In genomic region chr2:60283751-60284466, GRCm38 (mm10) we compare ENCODE assay signal across 8 mouse cellular contexts. TPM values are rescaled to one million over a fixed set of nuclear protein-coding genes. Genes with fewer than 3 reads are reported as not detected.
DNase-seq lines count a peak whose midpoint lies in the region; ATAC-seq lines count a peak whose summit lies in the region.

No protein-coding gene starts in this region.

- WGBS in forebrain, embryonic 10.5 days = 2% methylated on average over 42 of the region's 42 CpGs
- 1% methylated on average over 41 of the region's 42 CpGs for WGBS in heart, embryonic 13.5 days
- under 1% methylated on average over 42 of the region's 42 CpGs for WGBS in kidney, embryonic 16.5 days
- under 1% methylated on average over 42 of the region's 42 CpGs for WGBS in limb, embryonic 15.5 days
- WGBS in midbrain, embryonic 15.5 days = 1% methylated on average over 42 of the region's 42 CpGs

- H3K9me3 ChIP-seq in forebrain, embryonic 10.5 days = no peaks in the 10 kb centered on the region
- H3K9me3 ChIP-seq in heart, embryonic 13.5 days = no peaks in the 10 kb centered on the region; the same call in 1 of the 2 replicates
- no peaks in the 10 kb centered on the region for H3K9me3 ChIP-seq in kidney, embryonic 16.5 days (ENCODE audit: low read length)
- H3K9me3 ChIP-seq in limb, embryonic 15.5 days = no peaks in the 10 kb centered on the region
- no peaks in the 10 kb centered on the region for H3K9me3 ChIP-seq in midbrain, embryonic 15.5 days

- H3K4me3 ChIP-seq in forebrain, embryonic 10.5 days = peak overlapping the region; percentile 63
- peak overlapping the region; percentile 53 for H3K4me3 ChIP-seq in heart, embryonic 13.5 days
- H3K4me3 ChIP-seq in kidney, embryonic 16.5 days (ENCODE audit: low read length) = peak overlapping the region; percentile 56
- peak overlapping the region; percentile 54 for H3K4me3 ChIP-seq in limb, embryonic 15.5 days
- peak overlapping the region; percentile 44 for H3K4me3 ChIP-seq in midbrain, embryonic 15.5 days

- peak; percentile 54; the same call in 1 of the 2 replicates for ATAC-seq in heart, embryonic 13.5 days (ENCODE audit: extremely low read depth, insufficient number of reproducible peaks, low FRiP score, low TSS enrichment)
- ATAC-seq in kidney, embryonic 16.5 days (ENCODE audit: low FRiP score, low TSS enrichment) = peak; percentile 94
- peak; percentile 75 for ATAC-seq in limb, embryonic 15.5 days (ENCODE audit: insufficient number of reproducible peaks, low FRiP score, low TSS enrichment, low read depth)
- peak; percentile 85 for ATAC-seq in midbrain, embryonic 15.5 days (replicated peaks)

- peak overlapping the region; percentile 82 for H3K27ac ChIP-seq in forebrain, embryonic 10.5 days
- H3K27ac ChIP-seq in heart, embryonic 13.5 days (replicated peaks) = no peak overlapping the region
- peak overlapping the region; percentile 31; the same call in 1 of the 2 replicates for H3K27ac ChIP-seq in kidney, embryonic 16.5 days (ENCODE audit: low read length)
- peak overlapping the region; percentile 4; the same call in 1 of the 2 replicates for H3K27ac ChIP-seq in limb, embryonic 15.5 days
- no peak overlapping the region for H3K27ac ChIP-seq in midbrain, embryonic 15.5 days

- peaks cover 48% of the 10 kb centered on the region for H3K27me3 ChIP-seq in forebrain, embryonic 10.5 days (ENCODE audit: poor library complexity, severe bottlenecking)
- H3K27me3 ChIP-seq in heart, embryonic 13.5 days (replicated peaks) = 0 out of 2 replicates have a peak, but pooled peaks cover 3% of the 10 kb centered on the region
- no peaks in the 10 kb centered on the region for H3K27me3 ChIP-seq in kidney, embryonic 16.5 days (ENCODE audit: insufficient read depth, low read length)
- no peaks in the 10 kb centered on the region for H3K27me3 ChIP-seq in limb, embryonic 15.5 days
- peaks cover 12% of the 10 kb centered on the region for H3K27me3 ChIP-seq in midbrain, embryonic 15.5 days (replicated peaks)

- no peaks in the 10 kb centered on the region for H3K36me3 ChIP-seq in forebrain, embryonic 10.5 days (replicated peaks)
- no peaks in the 10 kb centered on the region for H3K36me3 ChIP-seq in heart, embryonic 13.5 days
- no peaks in the 10 kb centered on the region for H3K36me3 ChIP-seq in kidney, embryonic 16.5 days (ENCODE audit: insufficient read depth, low read length)
- H3K36me3 ChIP-seq in limb, embryonic 15.5 days = no peaks in the 10 kb centered on the region
- H3K36me3 ChIP-seq in midbrain, embryonic 15.5 days (replicated peaks) = no peaks in the 10 kb centered on the region

- peak overlapping the region; percentile 71 for H3K9ac ChIP-seq in heart, embryonic 13.5 days
- H3K9ac ChIP-seq in kidney, embryonic 16.5 days (replicated peaks; ENCODE audit: low read length) = peak overlapping the region; percentile 74
- peak overlapping the region; percentile 66 for H3K9ac ChIP-seq in limb, embryonic 15.5 days
- peak overlapping the region; percentile 41 for H3K9ac ChIP-seq in midbrain, embryonic 15.5 days

- peaks cover 17% of the 10 kb centered on the region for H3K4me1 ChIP-seq in forebrain, embryonic 10.5 days
- H3K4me1 ChIP-seq in heart, embryonic 13.5 days = peaks cover 18% of the 10 kb centered on the region
- peaks cover 12% of the 10 kb centered on the region for H3K4me1 ChIP-seq in kidney, embryonic 16.5 days (ENCODE audit: insufficient read depth, low read length)
- peaks cover 7% of the 10 kb centered on the region for H3K4me1 ChIP-seq in limb, embryonic 15.5 days
- peaks cover 17% of the 10 kb centered on the region for H3K4me1 ChIP-seq in midbrain, embryonic 15.5 days

- H3K4me2 ChIP-seq in heart, embryonic 13.5 days = peak overlapping the region; percentile 75
- peak overlapping the region; percentile 95 for H3K4me2 ChIP-seq in kidney, embryonic 16.5 days (replicated peaks; ENCODE audit: low read depth, low read length)
- H3K4me2 ChIP-seq in limb, embryonic 15.5 days = peak overlapping the region; percentile 95
- peak overlapping the region; percentile 94 for H3K4me2 ChIP-seq in midbrain, embryonic 15.5 days

- peak; percentile 37 to 55 for DNase-seq in spleen, adult 18-20 months
- no peak for DNase-seq in spleen, adult 12 weeks (ENCODE audit: low spot score)
- peak; percentile 38 for DNase-seq in forebrain, embryonic 10.5 days (ENCODE audit: extremely low spot score, low spot score)
- DNase-seq in spleen, postnatal 10 days (ENCODE audit: low spot score in 2 of 2) = peak; percentile 12 to 56

RNA-seq across cellular contexts. Expression of gene Cd302, which starts 0.4 kb away (rescaled TPM):
- 11.2 and 11.8 TPM in 2 replicates for polyA plus RNA-seq in forebrain, embryonic 10.5 days (2016; fragmentation: Nextera tagmentation; extraction: Ambion mirVana)
- 21.3 and 23.1 TPM in 2 replicates for polyA plus RNA-seq in heart, embryonic 13.5 days (2015; fragmentation: Nextera tagmentation; extraction: Ambion mirVana)
- polyA plus RNA-seq in kidney, embryonic 16.5 days (2015; fragmentation: Nextera tagmentation; extraction: Ambion mirVana) = 42.1 and 44.8 TPM in 2 replicates
- 37.5 and 38.1 TPM in 2 replicates for polyA plus RNA-seq in limb, embryonic 15.5 days (2015; fragmentation: Nextera tagmentation; extraction: Ambion mirVana)
- 12.0 and 12.9 TPM in 2 replicates for polyA plus RNA-seq in midbrain, embryonic 15.5 days (2015; fragmentation: Nextera tagmentation; extraction: Ambion mirVana)

Comparison
In these comparisons a context has a peak if more than half of its experiments do, and no peak if none do; other contexts are left out.
1. H3K27ac ChIP-seq: peak in forebrain, embryonic 10.5 days (single experiment), kidney, embryonic 16.5 days (single experiment) and limb, embryonic 15.5 days (single experiment); none in heart, embryonic 13.5 days (single experiment) and midbrain, embryonic 15.5 days (single experiment).
2. Peak in every context shown above with its lines, with median percentiles within 50 percentile points of each other: H3K4me3 ChIP-seq, ATAC-seq, H3K4me2 ChIP-seq and H3K9ac ChIP-seq.